Mouse (Mus musculus) ES-E14 (cell line): ENCODE measurements at regions not wholly inside any gene's neighbourhood (a gene's known extent, or its start where the extent isn't known, plus 50 kb on each side); places are given as distances from the start of the nearest gene placed in this dataset.

Experiments used
- DNase-seq: peaks from one replicate; pipeline ENCODE4 v3.0.0-alpha.2; 2013; ENCODE audit warnings: low read depth, low spot score
- H3K27ac ChIP-seq: 2 replicates; pipeline ENCODE4 v1.5.1; 2012; ENCODE audit warnings: low read depth, mild to moderate bottlenecking, low read length, moderate library complexity, mixed read lengths; ENCODE audit not compliant: poor library complexity, insufficient read depth, severe bottlenecking
- H3K36me3 ChIP-seq: 2 replicates; pipeline ENCODE4 v1.6.1; 2012; ENCODE audit warnings: mild to moderate bottlenecking, low read length, moderate library complexity, mixed read lengths; ENCODE audit not compliant: control insufficient read depth, poor library complexity, insufficient read depth, severe bottlenecking
- H3K4me1 ChIP-seq, 2 experiments: fragments of 150-350 bp in 1 of 2; sonication (generic) in 1 of 2; 2 replicates each; pipeline ENCODE4 v1.6.1; 2012; ENCODE audit warnings: low read length in 2 of 2, mild to moderate bottlenecking in 1 of 2, mixed read lengths in 1 of 2; ENCODE audit not compliant: control insufficient read depth in 2 of 2, insufficient read depth in 2 of 2, poor library complexity in 1 of 2
- H3K4me3 ChIP-seq, 2 experiments: fragments of 150-350 bp in 1 of 2; sonication (generic) in 1 of 2; 2 replicates each; pipeline ENCODE4 v1.5.1; 2012; ENCODE audit warnings: low read length in 2 of 2, low read depth in 1 of 2, mild to moderate bottlenecking in 1 of 2, mixed read lengths in 1 of 2; ENCODE audit not compliant: insufficient read depth in 1 of 2, poor library complexity in 1 of 2, severe bottlenecking in 1 of 2
- H3K9ac ChIP-seq: 2 replicates; pipeline ENCODE4 v1.6.1; 2012; ENCODE audit warnings: low read depth, mild to moderate bottlenecking, low read length, mixed read lengths; ENCODE audit not compliant: poor library complexity, insufficient read depth, severe bottlenecking
- H3K9me3 ChIP-seq: fragments of 150-350 bp; sonication (generic); 2 replicates; pipeline ENCODE4 v1.6.1; 2012; ENCODE audit warnings: low read depth, mild to moderate bottlenecking, low read length; ENCODE audit not compliant: control insufficient read depth, insufficient read depth
- CHD2 ChIP-seq: IDR thresholded peaks from 2 replicates; pipeline ENCODE4 v1.6.1; 2014; ENCODE audit warnings: mild to moderate bottlenecking, low read depth, low read length, inconsistent platforms
- HCFC1 ChIP-seq: IDR thresholded peaks from 2 replicates; pipeline ENCODE4 v1.6.1; 2012; ENCODE audit warnings: low read length, inconsistent platforms, borderline replicate concordance; ENCODE audit not compliant: insufficient read depth
- MAFK ChIP-seq: IDR thresholded peaks from 2 replicates; pipeline ENCODE4 v1.6.1; 2014; ENCODE audit warnings: mild to moderate bottlenecking, low read depth, low read length, inconsistent platforms; ENCODE audit not compliant: insufficient read depth
- ZC3H11A ChIP-seq: IDR thresholded peaks from 2 replicates; pipeline ENCODE4 v1.6.1; 2012; ENCODE audit warnings: low read depth, mild to moderate bottlenecking, inconsistent platforms, low read length, borderline replicate concordance
- ZNF384 ChIP-seq: IDR thresholded peaks from 2 replicates; pipeline ENCODE4 v1.6.1; 2012; ENCODE audit warnings: low read depth, low read length, inconsistent platforms
- in situ Hi-C, 2 experiments: fragments of 600-800 bp; cut with MboI; formaldehyde crosslinking; loops; one replicate each; pipeline ENCODE4 v1.15.1; 2025; ENCODE audit warnings: low sequenced_read_pairs in 2 of 2, inconsistent platforms in 1 of 2; ENCODE audit not compliant: unreplicated experiment in 2 of 2

DNA sequence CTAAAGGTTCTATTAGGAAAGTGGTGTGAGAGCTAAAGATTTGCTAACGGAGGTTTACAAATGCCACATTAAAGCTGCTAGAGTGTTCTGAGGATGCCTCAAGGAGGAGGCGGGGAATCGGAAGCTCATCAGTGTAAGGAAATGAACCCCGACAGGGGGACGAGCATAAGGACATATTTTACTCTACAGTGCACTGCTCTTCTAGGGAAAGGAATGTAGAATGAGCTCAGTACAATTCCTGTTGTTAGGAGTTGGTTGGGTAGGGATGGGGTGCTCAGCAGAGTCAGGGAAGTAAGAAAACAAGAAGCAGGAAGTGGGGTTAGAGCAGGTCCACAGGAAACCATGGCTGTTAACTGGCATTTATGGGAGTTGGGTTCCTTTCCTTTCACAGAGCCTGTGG is 54.6 kb downstream of the Mex3b start:
- Histone ChIP-seq H3K4me3 (no peak overlapping the region), H3K27ac (no peak overlapping the region)

GRCm38 (mm10) chr7:82923220-82924071 is 56.3 kb downstream of the Mex3b start:
- no peak overlapping the region for H3K4me3 ChIP-seq
- no peaks in the 10 kb centered on the region for H3K4me1 ChIP-seq
- DNase-seq: no peak
- no peak overlapping the region for H3K27ac ChIP-seq
- no peaks in the 10 kb centered on the region for H3K9me3 ChIP-seq
- TF ChIP-seq ZNF384 (no peak), HCFC1 (no peak), CHD2 (no peak), MAFK (no peak), ZC3H11A (no peak)
- no peak overlapping the region for H3K9ac ChIP-seq
- in situ Hi-C loops: no loop called here
- H3K36me3 ChIP-seq: no peaks in the 10 kb centered on the region; the same call in 1 of the 2 replicates

More for the DNA sequence above, 54.6 kb downstream of the Mex3b start:
- Histone ChIP-seq H3K9ac (no peak overlapping the region), H3K9me3 (no peaks in the 10 kb centered on the region), H3K4me1 (no peaks in the 10 kb centered on the region), H3K36me3 (no peaks in the 10 kb centered on the region; the same call in 1 of the 2 replicates)
- in situ Hi-C loops: no loop called here
- DNase-seq: no peak
- no peak for TF ChIP-seq ZC3H11A
- no peak for TF ChIP-seq ZNF384
- no peak for TF ChIP-seq CHD2
- no peak for TF ChIP-seq HCFC1

DNA sequence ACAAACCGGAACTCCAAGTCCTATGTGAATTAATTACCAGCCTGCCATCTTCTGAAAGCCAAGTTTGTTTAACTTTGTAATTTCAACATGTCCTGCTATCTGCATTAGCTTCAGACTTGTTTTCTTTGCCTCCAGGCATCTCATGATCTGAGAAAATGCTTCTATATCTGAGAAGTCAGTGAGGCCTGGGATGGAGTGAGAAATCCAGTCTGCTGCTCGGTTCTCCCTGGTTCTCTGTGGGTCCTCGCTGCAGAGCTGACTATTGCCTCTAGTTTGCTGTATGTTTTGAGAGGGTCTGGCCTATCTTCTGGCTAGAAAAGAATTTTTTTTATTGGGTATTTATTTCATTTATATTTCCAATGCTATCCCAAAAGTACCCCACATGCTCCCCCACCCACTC is 57.0 kb downstream of the Mex3b start:
- in situ Hi-C loops: no loop called here

GRCm38 (mm10) chr7:82938311-82938710 is 71.2 kb downstream of the Mex3b start:
- TF ChIP-seq MAFK: no peak
- H3K9me3 ChIP-seq: no peaks in the 10 kb centered on the region
- in situ Hi-C loops: no loop called here
- no peaks in the 10 kb centered on the region for H3K36me3 ChIP-seq
- DNase-seq: no peak
- H3K9ac ChIP-seq: no peak overlapping the region
- no peak overlapping the region for H3K27ac ChIP-seq
- no peak overlapping the region for H3K4me3 ChIP-seq
- H3K4me1 ChIP-seq: 0 out of 4 replicates have a peak, but pooled peaks cover 0 to 2% of the 10 kb centered on the region in 2 experiments

More for the DNA sequence above, 57.0 kb downstream of the Mex3b start:
- no peak overlapping the region for H3K4me3 ChIP-seq
- no peaks in the 10 kb centered on the region for H3K4me1 ChIP-seq
- no peak overlapping the region for H3K27ac ChIP-seq
- DNase-seq: no peak
- no peak overlapping the region for H3K9ac ChIP-seq
- H3K36me3 ChIP-seq: no peaks in the 10 kb centered on the region; the same call in 1 of the 2 replicates
- H3K9me3 ChIP-seq: no peaks in the 10 kb centered on the region
- no peak for TF ChIP-seq CHD2
- TF ChIP-seq ZC3H11A: no peak
- no peak for TF ChIP-seq MAFK
- no peak for TF ChIP-seq ZNF384
- no peak for TF ChIP-seq HCFC1

GRCm38 (mm10) chr7:82939536-82939935 is 72.4 kb downstream of the Mex3b start:
- Histone ChIP-seq H3K27ac (no peak overlapping the region), H3K9me3 (no peaks in the 10 kb centered on the region), H3K4me3 (no peak overlapping the region), H3K9ac (no peak overlapping the region), H3K36me3 (no peaks in the 10 kb centered on the region), H3K4me1 (0 out of 4 replicates have a peak, but pooled peaks cover 0 to 2% of the 10 kb centered on the region in 2 experiments)
- TF ChIP-seq ZNF384 (no peak), HCFC1 (no peak), MAFK (no peak), ZC3H11A (no peak), CHD2 (no peak)
- in situ Hi-C loops: no loop called here
- DNase-seq: no peak
